Mouse (Mus musculus) kidney, postnatal 0 days (tissue): ENCODE measurements at regions not wholly inside any gene's neighbourhood (a gene's known extent, or its start where the extent isn't known, plus 50 kb on each side); places are given as distances from the start of the nearest gene placed in this dataset.

Experiments
- ATAC-seq: fragments of 200-750 bp; cut with Nextera tagmentation; replicated peaks from 2 replicates; pipeline ENCODE4 v1.8.0; 2017; ENCODE audit warnings: low read depth, moderate number of reproducible peaks, moderate TSS enrichment, moderate library complexity; ENCODE audit not compliant: low FRiP score
- DNase-seq: peaks from one replicate; pipeline ENCODE4 v3.0.0-alpha.2; 2016; ENCODE audit warnings: low spot score
- H3K27ac ChIP-seq: fragments of 300-500 bp; sonication (generic); 2 replicates; pipeline ENCODE4 v1.5.1; 2014; ENCODE audit warnings: mild to moderate bottlenecking
- H3K27me3 ChIP-seq: fragments of 300-500 bp; sonication (generic); 2 replicates; pipeline ENCODE4 v1.6.1; 2014; ENCODE audit warnings: low read length, mixed read lengths; ENCODE audit not compliant: insufficient read depth
- H3K36me3 ChIP-seq: fragments of 300-500 bp; sonication (generic); 2 replicates; pipeline ENCODE4 v1.6.1; 2014; ENCODE audit warnings: low read length, mixed read lengths; ENCODE audit not compliant: insufficient read depth
- H3K4me1 ChIP-seq: fragments of 300-500 bp; sonication (generic); replicated peaks from 2 replicates; pipeline ENCODE4 v1.6.1; 2014; ENCODE audit warnings: antibody characterized with exemption, low read length, mixed read lengths; ENCODE audit not compliant: insufficient read depth
- H3K4me2 ChIP-seq: fragments of 300-500 bp; sonication (generic); 2 replicates; pipeline ENCODE4 v1.6.1; 2014; ENCODE audit warnings: mild to moderate bottlenecking, low read length, moderate library complexity, mixed read lengths
- H3K4me3 ChIP-seq: fragments of 300-500 bp; sonication (generic); replicated peaks from 2 replicates; pipeline ENCODE4 v1.5.1; 2014; ENCODE audit warnings: low read depth, low read length
- H3K9ac ChIP-seq: fragments of 300-500 bp; sonication (generic); 2 replicates; pipeline ENCODE4 v1.6.1; 2014; ENCODE audit warnings: low read depth, low read length
- H3K9me3 ChIP-seq: fragments of 300-500 bp; sonication (generic); replicated peaks from 2 replicates; pipeline ENCODE4 v1.6.1; 2016; ENCODE audit warnings: low read length, inconsistent platforms, mixed read lengths
- CTCF ChIP-seq: IDR thresholded peaks from 2 replicates; pipeline ENCODE4 v1.5.1; 2016; ENCODE audit warnings: antibody characterized with exemption, low read depth, mild to moderate bottlenecking, moderate library complexity
- WGBS: fragments of 180-500 bp; shearing (Covaris S2); extraction: QIAGEN DNeasy Blood & Tissue Kit; methylation state at CpG from one replicate; pipeline ENCODE4 v1.1.7; 2014; 5-methylcytosine and 5-hydroxymethylcytosine counted together

- no peak overlapping the region for H3K27ac ChIP-seq
- no peaks in the 10 kb centered on the region for H3K36me3 ChIP-seq
- DNase-seq (no peak), ATAC-seq (no peak)
- H3K9me3 ChIP-seq = no peaks in the 10 kb centered on the region
- no peaks in the 10 kb centered on the region for H3K4me1 ChIP-seq
- 92% methylated on average over 3 of the region's 3 CpGs for WGBS
- no peak overlapping the region for H3K4me2 ChIP-seq
- no peak for TF ChIP-seq CTCF
- H3K9ac ChIP-seq = no peak overlapping the region
- H3K4me3 ChIP-seq = no peak overlapping the region
- no peaks in the 10 kb centered on the region for H3K27me3 ChIP-seq
These were observed 1359.0 kb upstream of the Cited2 start for GRCm38 (mm10) chr10:16364001-16364400.
